Mouse (Mus musculus) kidney, postnatal 10 days (tissue): Measurements from ENCODE around the gene Krt88.

ENCODE experiments used
- DNase-seq: peaks from one replicate; pipeline ENCODE4 v3.0.0; 2021; ENCODE audit warnings: mixed read lengths

Gene Krt88

DNA sequence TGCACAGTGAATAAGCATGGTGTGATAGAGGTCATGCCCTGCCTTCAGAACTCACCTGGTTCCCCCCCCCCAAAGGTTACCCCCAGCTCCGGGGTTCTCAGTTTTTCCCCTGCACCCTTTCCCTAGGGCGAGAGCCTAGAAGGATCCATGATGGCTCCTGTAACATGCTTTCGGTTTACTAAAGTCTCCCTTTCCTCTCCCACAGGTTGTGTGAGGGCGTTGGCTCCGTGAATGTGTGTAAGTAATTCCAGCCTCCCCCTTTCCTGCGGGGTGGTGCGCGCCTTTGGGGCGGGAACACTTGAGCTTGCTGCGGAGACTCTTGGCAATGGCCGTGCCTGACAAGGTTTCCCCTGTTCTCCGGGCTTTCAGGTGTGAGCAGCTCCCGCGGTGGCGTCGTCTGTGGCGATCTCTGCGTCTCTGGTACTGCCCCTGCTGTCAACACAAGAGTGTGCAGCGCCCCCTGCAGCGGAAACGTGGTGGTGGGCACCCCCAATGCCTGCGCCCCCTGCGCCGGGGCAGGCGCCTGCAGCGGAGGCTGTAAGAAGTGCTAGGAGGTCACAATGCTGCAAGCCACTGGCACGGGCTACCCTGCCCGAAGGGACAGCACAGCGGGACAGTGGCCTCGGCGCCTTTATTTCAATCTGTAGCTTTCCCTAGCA, 31.6 kb downstream of the Krt88 start:
- peak; percentile 69 for DNase-seq

DNA sequence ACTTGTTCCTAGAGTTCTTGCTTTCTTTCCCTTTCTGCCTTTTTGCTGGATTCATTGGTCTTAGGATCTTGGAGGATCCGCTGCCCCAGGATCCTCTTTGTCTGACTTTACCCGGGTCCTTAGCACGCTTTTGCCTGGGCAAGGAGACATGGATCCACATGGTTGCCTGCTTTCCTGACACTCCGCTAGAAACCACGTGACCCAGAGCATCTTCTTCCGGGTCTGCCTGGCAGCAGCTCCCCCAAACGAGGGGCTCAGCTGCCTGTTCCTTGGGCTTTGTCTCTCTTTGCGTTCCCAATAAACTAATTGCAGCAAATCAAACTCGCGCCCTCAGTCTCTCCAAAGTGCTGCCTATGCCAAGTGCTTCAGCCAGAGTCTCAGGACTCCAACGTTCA, 32.1 kb downstream of the Krt88 start:
- DNase-seq: no peak

DNA sequence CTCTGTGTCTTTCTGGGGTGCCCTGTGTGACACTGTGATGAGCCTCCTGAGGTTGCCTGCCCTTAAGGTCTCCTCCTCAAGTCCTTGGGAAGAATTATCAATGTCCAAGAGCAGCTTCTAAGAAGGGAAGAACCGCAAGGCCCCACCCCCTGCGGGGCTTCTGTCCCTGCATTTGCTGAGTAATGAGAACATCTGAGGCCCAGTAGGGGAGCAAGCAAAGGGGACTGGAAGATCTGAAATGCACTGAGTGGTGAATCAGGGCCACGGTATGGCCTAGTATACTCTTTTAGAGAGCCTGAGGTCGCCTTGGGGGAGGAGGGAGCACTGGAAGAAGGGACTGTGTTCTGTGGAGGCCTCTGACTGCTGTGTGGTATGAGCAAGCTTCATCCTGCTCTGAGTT, 34.5 kb downstream of the Krt88 start:
- no peak for DNase-seq

DNA sequence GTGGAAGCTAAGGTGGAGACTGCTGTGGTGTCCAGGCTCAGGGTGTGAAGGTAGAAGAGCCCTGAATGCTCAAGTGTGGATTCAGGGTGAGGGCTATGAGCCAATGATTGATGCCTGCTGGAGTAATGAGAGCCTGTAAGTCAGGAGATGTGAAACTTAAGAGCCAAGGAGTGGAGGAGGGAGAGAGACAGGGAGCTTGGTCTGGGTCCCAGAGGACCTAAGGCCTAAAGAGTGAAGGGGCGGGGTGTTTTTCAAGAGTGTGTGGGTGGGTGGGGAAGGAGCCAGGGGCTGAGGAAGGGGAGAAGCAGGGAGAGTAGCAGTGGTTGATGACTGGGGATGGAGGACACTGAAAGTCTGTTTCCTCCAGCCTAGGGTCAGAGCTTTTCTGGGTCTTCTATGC, 36.1 kb downstream of the Krt88 start:
- DNase-seq: no peak

DNA sequence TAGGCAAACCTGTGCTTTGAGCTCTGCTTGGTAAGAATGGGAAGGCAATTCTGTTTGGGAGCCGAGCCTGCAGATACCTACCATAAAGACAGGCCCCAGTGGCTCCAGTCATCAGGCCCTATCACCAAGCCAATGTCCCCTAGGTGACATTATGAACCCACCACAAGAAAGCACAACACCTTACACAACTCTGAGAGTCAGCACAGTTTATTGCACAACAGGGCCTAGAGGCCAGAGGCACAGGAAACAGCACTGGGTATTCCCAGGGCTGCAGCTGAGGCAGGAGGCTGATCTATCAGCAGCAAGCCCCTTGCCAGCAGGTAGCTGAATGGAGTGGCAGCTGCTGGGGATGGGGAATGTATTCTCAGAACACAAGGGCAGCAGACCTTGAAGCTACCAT, 37.4 kb downstream of the Krt88 start:
- DNase-seq: no peak

DNA sequence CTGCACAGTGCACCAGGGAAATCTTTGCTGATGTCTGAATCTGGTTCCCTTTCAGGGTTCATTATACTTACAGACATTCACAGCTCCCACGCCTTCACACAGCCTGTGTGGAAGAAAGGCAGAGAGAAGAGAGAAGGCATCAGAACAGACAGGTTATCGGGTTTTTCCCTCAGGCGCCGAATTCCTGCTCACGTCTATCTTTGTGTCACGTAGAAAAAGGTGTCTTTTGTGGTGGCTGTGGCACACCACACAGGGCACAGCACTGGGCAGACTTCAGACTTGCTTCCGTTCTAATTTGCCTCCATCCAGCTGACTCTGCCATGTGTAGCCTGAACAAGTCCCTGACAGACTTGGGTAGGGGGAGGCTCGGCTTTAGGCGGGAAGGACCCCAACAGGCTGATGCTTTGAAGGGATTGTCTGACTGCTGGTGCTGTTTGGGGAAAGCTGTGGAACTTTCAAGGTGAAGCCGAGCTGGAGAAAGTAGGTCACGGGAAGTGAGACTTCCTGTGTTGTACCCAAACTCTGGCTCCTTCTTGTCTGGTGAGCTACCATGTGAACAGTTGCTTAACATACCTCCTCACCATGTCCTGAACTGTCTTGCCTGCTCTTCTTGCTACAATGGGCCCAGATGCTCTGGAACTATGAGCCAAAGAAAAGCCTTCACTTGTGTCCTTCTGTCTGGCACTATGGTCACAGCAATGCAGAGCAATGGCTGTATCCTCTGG, 38.5 kb downstream of the Krt88 start:
- no peak for DNase-seq

DNA sequence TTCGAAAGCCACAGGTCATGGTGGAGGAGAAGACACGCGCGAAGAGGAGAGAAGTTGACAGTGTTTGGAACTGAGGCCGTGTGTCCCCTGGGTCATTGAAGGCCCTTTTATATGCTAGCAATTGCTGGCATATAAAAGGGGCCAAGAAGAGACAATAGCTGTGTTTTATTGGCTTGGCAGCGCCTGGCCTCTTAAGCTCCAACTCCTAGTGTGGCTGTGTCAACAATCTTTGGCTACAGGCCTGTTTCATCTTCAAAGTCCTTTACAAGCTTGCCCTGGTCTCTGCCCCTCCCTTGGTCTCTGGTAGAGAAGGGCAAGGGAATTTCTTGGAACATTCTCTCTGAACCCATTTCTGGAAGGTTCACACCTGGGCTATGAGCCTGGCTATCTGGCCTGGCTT, 43.9 kb downstream of the Krt88 start, which contains the start of gene Krt83:
Krt83 (minus strand) TSS at position 82 of the 400 bp plus-strand sequence.
- no peak for DNase-seq

DNA sequence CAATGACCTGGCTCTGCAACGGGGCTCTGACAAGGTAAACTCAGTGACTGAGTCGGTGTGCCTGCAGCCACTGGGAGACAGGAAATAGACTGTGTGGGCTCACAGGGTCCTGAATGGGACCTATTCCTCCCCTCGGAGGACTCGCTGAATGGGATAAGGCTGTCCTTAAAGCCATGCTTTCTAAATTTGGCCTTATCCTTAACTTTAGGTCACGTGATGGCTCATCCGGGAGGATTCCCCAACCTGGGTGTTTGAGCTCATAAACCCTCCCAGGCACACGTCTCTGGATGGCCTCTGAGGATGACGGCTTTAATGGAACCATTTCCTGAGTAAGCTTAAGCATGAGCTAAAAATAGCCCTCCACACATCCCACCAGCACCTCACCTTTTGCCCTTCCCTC, 45.2 kb downstream of the Krt88 start:
- no peak for DNase-seq

DNA sequence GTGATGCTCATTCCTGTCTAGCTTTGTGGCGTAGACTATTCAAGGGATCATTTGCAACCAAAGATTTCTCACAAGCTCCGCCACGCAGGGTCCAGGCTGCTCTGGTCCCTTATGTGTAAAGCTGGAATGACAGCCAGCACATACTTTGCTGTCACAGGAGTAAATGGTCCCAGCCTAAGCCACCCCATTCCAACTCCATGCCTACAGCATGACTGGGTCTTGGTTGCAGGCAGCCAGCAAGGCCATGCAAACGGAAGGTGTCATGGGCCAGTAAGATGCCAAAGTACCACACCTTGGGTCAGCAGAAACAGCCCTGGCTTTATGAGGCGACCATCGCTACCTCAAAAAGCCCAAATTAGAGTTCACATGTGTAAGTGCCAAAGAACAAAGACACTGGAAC, 46.2 kb downstream of the Krt88 start:
- DNase-seq: no peak

DNA sequence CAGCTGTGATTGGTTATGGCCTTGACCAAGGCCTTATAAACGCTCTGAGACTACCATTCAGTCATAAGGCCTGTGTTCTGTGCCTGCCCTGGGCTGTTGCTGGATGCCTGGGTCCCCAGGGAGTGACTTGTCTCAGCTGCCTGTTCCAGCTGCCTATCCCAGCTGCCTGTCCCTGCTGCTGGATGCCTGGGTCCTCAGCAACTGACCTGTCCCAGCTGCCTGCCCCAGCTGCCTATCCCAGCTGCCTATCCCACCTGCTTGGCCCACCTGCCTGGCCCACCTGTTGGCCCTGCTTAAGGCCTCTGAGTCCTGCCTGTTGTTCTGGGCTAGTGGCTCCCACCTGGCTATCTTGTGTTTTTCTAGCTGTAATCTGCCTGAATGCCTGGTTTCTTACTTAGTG, 46.7 kb downstream of the Krt88 start:
- no peak for DNase-seq

DNA sequence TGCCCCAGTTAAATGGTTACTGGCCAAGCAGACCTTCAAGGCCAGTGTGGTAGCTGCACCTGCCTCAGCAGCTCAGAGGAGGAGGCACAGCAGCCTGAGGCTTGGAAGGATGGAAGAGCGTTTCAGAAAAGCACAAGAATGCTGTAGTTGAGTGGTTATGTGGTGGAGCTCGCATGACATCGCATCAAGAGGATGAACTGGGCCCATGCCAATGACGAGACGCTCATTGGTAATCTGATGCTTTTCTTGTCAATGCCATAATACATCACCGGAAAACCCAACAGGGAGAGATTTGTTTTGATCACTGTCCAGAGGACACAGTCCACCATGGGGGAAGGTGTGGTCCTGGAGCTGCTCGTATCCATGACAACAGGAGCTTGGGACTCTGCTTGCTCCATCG, 47.7 kb downstream of the Krt88 start:
- DNase-seq: no peak

DNA sequence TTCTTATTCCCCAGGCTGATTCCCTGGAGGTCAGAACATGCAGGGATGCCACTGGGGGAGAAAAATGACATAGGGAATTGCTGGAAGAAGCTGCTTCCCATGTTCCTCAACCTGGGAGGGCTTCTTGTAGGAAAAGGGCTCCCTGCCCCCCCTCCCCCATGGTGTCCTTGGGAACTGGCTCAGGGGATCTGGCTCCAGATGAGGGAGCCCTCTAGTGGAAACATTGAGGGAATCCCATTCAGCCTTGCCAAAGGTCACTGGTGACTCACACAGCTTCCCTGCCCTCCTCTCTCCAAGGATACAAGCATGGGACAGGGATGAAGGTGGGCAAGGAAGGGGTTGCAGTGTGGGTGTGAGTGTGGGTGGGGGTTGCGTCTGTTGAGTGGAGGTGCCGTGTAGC, 49.6 kb downstream of the Krt88 start:
- peak; percentile 51 for DNase-seq
